Mouse (Mus musculus) thymus, adult 2 months (tissue): Measurements from ENCODE around the gene Fgfr2.

Source experiments
- CTCF ChIP-seq: fragments of 200-500 bp; IDR thresholded peaks from 2 replicates; pipeline ENCODE4 v1.5.1; 2012; ENCODE audit warnings: mild to moderate bottlenecking, control low read depth, low read length, moderate library complexity, borderline replicate concordance; ENCODE audit not compliant: control insufficient read depth, poor library complexity, insufficient read depth; ENCODE audit errors: extremely low read depth
- POLR2A ChIP-seq: fragments of 200-500 bp; IDR thresholded peaks from 2 replicates; pipeline ENCODE4 v1.6.1; 2012; ENCODE audit warnings: mild to moderate bottlenecking, low read length, control low read depth, moderate library complexity; ENCODE audit not compliant: control insufficient read depth, poor library complexity, insufficient read depth; ENCODE audit errors: extremely low read depth

- TF ChIP-seq POLR2A (no peak), CTCF (no peak)
Measured at GRCm38 (mm10) chr7:132243225-132243624, 879.9 kb downstream of the Fgfr2 start.
